Mouse (Mus musculus) bone marrow, adult 2 months (tissue): ENCODE data around the gene Nhsl1.

Experiments used
- CTCF ChIP-seq: fragments of 200-500 bp; IDR thresholded peaks from 2 replicates; pipeline ENCODE4 v1.5.1; 2011; ENCODE audit warnings: low read length, control low read depth; ENCODE audit not compliant: control insufficient read depth, insufficient read depth
- POLR2A ChIP-seq: fragments of 200-500 bp; IDR thresholded peaks from 2 replicates; pipeline ENCODE4 v1.6.1; 2011; ENCODE audit warnings: low read depth, mild to moderate bottlenecking, control low read depth, low read length, borderline replicate concordance; ENCODE audit not compliant: control insufficient read depth

DNA sequence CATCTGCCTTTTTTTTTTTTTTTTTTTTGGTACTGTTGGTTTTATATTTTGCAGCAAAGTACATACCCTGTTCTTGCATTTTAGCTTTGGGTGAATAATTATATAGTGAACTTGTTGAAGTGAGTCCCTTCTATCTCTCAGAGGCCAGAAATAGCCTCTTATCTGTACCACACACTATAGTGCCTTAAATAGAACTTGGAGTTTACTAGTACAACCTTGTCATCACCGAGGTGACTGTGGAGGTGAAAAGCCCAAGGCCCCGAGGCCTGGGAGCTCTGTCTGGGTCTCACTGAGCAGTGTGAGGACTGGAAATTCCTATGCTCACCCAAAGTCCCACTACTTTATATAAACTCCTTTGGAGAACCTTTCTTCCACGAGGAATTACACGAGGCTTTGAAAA is 128.5 kb downstream of the Nhsl1 start:
- TF ChIP-seq CTCF: no peak
- no peak for TF ChIP-seq POLR2A
